Mouse (Mus musculus): ENCODE results near the gene Slc30a10.

- TF ChIP-seq CTCF (IDR thresholded peaks at IDR 0.05) (no peak), EP300 (IDR thresholded peaks at IDR 0.05) (no peak)
These were observed 47.9 kb downstream of the Slc30a10 start for GRCm38 (mm10) chr1:185502550-185502949.
